Mouse (Mus musculus) CH12.LX (cell line): ENCODE data around the gene 3110082J24Rik. TPM values are rescaled to one million over a fixed set of nuclear protein-coding genes. Genes with fewer than 3 reads are reported as not detected.

Source experiments
- DNase-seq: peaks from one replicate; pipeline ENCODE4 v3.0.0-alpha.2; 2013; ENCODE audit errors: extremely low read depth
- H3K27ac ChIP-seq: 2 replicates; pipeline ENCODE4 v1.5.1; 2012; ENCODE audit warnings: low read depth, mild to moderate bottlenecking, control low read depth, moderate library complexity; ENCODE audit not compliant: insufficient read depth
- H3K27me3 ChIP-seq: replicated peaks from 2 replicates; pipeline ENCODE3; 2012; ENCODE audit warnings: inconsistent platforms
- H3K36me3 ChIP-seq, 2 experiments: replicated peaks in 1 of 2; 2 replicates each; pipeline versions ENCODE3 to v1.6.1; 2012; ENCODE audit warnings: inconsistent platforms in 1 of 2, low read length in 1 of 2, mild to moderate bottlenecking in 1 of 2, mixed read lengths in 1 of 2, moderate library complexity in 1 of 2; ENCODE audit not compliant: control insufficient read depth in 1 of 2, insufficient read depth in 1 of 2
- H3K4me1 ChIP-seq, 2 experiments: 2 replicates each; pipeline ENCODE4 v1.6.1; 2012; ENCODE audit warnings: inconsistent platforms in 1 of 2, moderate library complexity in 1 of 2; ENCODE audit not compliant: insufficient read depth in 2 of 2, control insufficient read depth in 1 of 2
- H3K4me2 ChIP-seq: 2 replicates; pipeline ENCODE4 v1.6.1; 2012; ENCODE audit warnings: low read depth, mild to moderate bottlenecking, control low read depth; ENCODE audit not compliant: poor library complexity, insufficient read depth, severe bottlenecking
- H3K4me3 ChIP-seq, 3 experiments: fragments of 150-350 bp in 1 of 3; sonication (generic) in 1 of 3; replicated peaks in 1 of 3; 2 replicates each; pipeline versions ENCODE3 to v1.5.1; 2011 to 2012; ENCODE audit warnings: low read depth in 2 of 3, low read length in 2 of 3, mild to moderate bottlenecking in 2 of 3, moderate library complexity in 2 of 3, control low read depth in 1 of 3, improper control_type of control experiment in 1 of 3, inconsistent platforms in 1 of 3, mixed read lengths in 1 of 3; ENCODE audit not compliant: poor library complexity in 1 of 3
- H3K79me2 ChIP-seq: replicated peaks from 2 replicates; pipeline ENCODE4 v1.6.1; 2012; ENCODE audit warnings: mild to moderate bottlenecking, moderate library complexity; ENCODE audit not compliant: control insufficient read depth, poor library complexity, insufficient read depth, severe bottlenecking; ENCODE audit errors: extremely low read depth
- H3K9ac ChIP-seq: 2 replicates; pipeline ENCODE4 v1.6.1; 2012; ENCODE audit warnings: low read depth, mild to moderate bottlenecking, control low read depth, moderate library complexity; ENCODE audit not compliant: insufficient read depth
- H3K9me3 ChIP-seq: replicated peaks from 2 replicates; pipeline ENCODE3; 2012; ENCODE audit warnings: low read length, inconsistent platforms, mixed read lengths
- CTCF ChIP-seq, 2 experiments: IDR thresholded peaks in 1 of 2; conservative IDR thresholded peaks in 1 of 2; 2 replicates each; pipeline ENCODE4 v1.5.1; 2011 to 2012; ENCODE audit warnings: low read depth in 2 of 2, low read length in 2 of 2, improper control_type of control experiment in 1 of 2, inconsistent platforms in 1 of 2, mild to moderate bottlenecking in 1 of 2, moderate library complexity in 1 of 2
- EP300 ChIP-seq: IDR thresholded peaks from 2 replicates; pipeline ENCODE4 v1.6.1; 2011; ENCODE audit warnings: low read length, improper control_type of control experiment
- ETS1 ChIP-seq: conservative IDR thresholded peaks from 2 replicates; pipeline ENCODE4 v1.6.1; 2012; ENCODE audit warnings: low read depth, mild to moderate bottlenecking, inconsistent platforms, low read length, improper control_type of control experiment, moderate library complexity
- MAFK ChIP-seq: IDR thresholded peaks from 2 replicates; pipeline ENCODE4 v1.6.1; 2011; ENCODE audit warnings: low read length, improper control_type of control experiment; ENCODE audit not compliant: insufficient replicate concordance
- MYC ChIP-seq: IDR thresholded peaks from 2 replicates; pipeline ENCODE4 v1.6.1; 2011; ENCODE audit warnings: low read depth, mild to moderate bottlenecking, improper control_type of control experiment, low read length
- NELFE ChIP-seq: IDR thresholded peaks from 2 replicates; pipeline ENCODE4 v1.6.1; 2011; ENCODE audit warnings: low read depth, low read length, improper control_type of control experiment
- RAD21 ChIP-seq: IDR thresholded peaks from 2 replicates; pipeline ENCODE4 v1.6.1; 2011; ENCODE audit warnings: low read depth, mild to moderate bottlenecking, low read length, improper control_type of control experiment, moderate library complexity
- SMC3 ChIP-seq: IDR thresholded peaks from 2 replicates; pipeline ENCODE4 v1.6.1; 2011; ENCODE audit warnings: low read depth, low read length, improper control_type of control experiment
- TCF12 ChIP-seq: IDR thresholded peaks from 2 replicates; pipeline ENCODE4 v1.6.1; 2014; ENCODE audit warnings: low read depth, mild to moderate bottlenecking, inconsistent platforms, low read length, improper control_type of control experiment
- ZKSCAN1 ChIP-seq: IDR thresholded peaks from 2 replicates; pipeline ENCODE4 v1.6.1; 2012; ENCODE audit warnings: low read depth, inconsistent platforms, low read length, improper control_type of control experiment, borderline replicate concordance
- ZNF384 ChIP-seq: IDR thresholded peaks from 2 replicates; pipeline ENCODE4 v1.6.1; 2012; ENCODE audit warnings: low read depth, low read length, improper control_type of control experiment, inconsistent platforms
- dilution Hi-C: fragments of 300-500 bp; cut with MboI; formaldehyde crosslinking; loops from 2 replicates; pipeline ENCODE4 v1.14.3; 2020; ENCODE audit warnings: low sequenced_read_pairs; ENCODE audit not compliant: extremely low pct_unique_long_range_greater_than_20kb, extremely low pct_ligation_motif_present
- in situ Hi-C: fragments of 300-500 bp; cut with MboI; formaldehyde crosslinking; loops from 3 replicates; pipeline ENCODE4 v1.14.3; 2019; ENCODE audit warnings: low sequenced_read_pairs, low pct_ligation_motif_present, low pct_unique_long_range_greater_than_20kb, mixed read lengths
- polyA plus RNA-seq: library from polyadenylated mRNA; unstranded; fragments of >175 nt; gene quantifications from 2 replicates; pipeline ENCODE4 v1.2.1, GENCODE M21; 2012; ENCODE audit warnings: low read depth; ENCODE audit not compliant: insufficient read length
- total RNA-seq, 2 experiments: library from RNA; depleted of rRNA; stranded (reverse); fragments of 300-350 nt in 1 of 2; fragments of >200 nt in 1 of 2; gene quantifications; 2 replicates each; pipeline ENCODE4 v1.2.3; 2012 to 2014

The 3110082J24Rik gene
- total and polyA plus RNA-seq, 3 experiments, result not detected

DNA sequence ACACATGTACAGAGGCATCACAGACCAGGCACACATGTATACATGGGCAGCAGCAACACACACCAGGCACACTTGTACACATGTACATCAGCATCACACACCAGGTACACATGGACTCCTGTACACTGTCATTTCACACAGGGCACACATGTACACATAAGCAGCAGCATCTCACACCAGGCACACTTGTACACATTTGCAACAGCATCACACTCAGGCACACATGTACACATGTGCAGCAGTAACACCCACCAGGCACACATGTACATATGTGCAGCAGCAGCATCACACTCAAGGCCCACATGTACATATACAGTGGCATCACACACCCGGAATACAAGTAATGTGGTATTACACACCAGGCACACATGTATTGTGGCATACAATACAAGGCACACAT, 7.6 kb downstream of the 3110082J24Rik start:
- TF ChIP-seq ZKSCAN1, result no peak
- no peak for TF ChIP-seq ZNF384
- TF ChIP-seq NELFE, result no peak
- no peak for TF ChIP-seq MAFK
- no peak for TF ChIP-seq ETS1
- no peak for TF ChIP-seq EP300
- no peak for TF ChIP-seq TCF12
- H3K4me1 ChIP-seq, result peaks cover 3 to 7% of the 10 kb centered on the region in 2 experiments; a peak in 2 of 4 replicates
- H3K36me3 ChIP-seq, result peaks cover 5 to 26% of the 10 kb centered on the region in 2 experiments
- DNase-seq, result no peak
- dilution Hi-C loops (no loop called here), in situ Hi-C loops (loop anchor here (25.0 kb wide), 2 partner anchors 286 to 686 kb away; no protein-coding TSS in a partner anchor)
- H3K4me2 ChIP-seq, result no peak overlapping the region
- H3K27ac ChIP-seq, result no peak overlapping the region
- no peak overlapping the region for H3K4me3 ChIP-seq
- H3K9me3 ChIP-seq, result peaks cover 33% of the 10 kb centered on the region
- no peaks in the 10 kb centered on the region for H3K27me3 ChIP-seq
- H3K9ac ChIP-seq, result no peak overlapping the region
- H3K79me2 ChIP-seq, result no peaks in the 10 kb centered on the region

GRCm38 (mm10) chr5:30095731-30096130, 10.2 kb downstream of the 3110082J24Rik start:
- TF ChIP-seq CTCF (conservative IDR thresholded peaks at IDR 0.05 in 1 of 2, IDR thresholded peaks at IDR 0.05 in 1 of 2; ENCODE audit: low read depth in 2 of 2, low read length in 2 of 2), result no peak
- no peak for TF ChIP-seq ZKSCAN1
- TF ChIP-seq SMC3, result no peak
- dilution Hi-C loops (no loop called here), in situ Hi-C loops (loop anchor here (25.0 kb wide), 2 partner anchors 283 to 683 kb away; no protein-coding TSS in a partner anchor)
- peaks cover 20% of the 10 kb centered on the region for H3K9me3 ChIP-seq
- peaks cover 2 to 7% of the 10 kb centered on the region in 2 experiments; a peak in 3 of 4 replicates for H3K4me1 ChIP-seq
- no peak overlapping the region for H3K4me3 ChIP-seq
- no peak overlapping the region for H3K9ac ChIP-seq
- no peak overlapping the region for H3K4me2 ChIP-seq
- no peaks in the 10 kb centered on the region for H3K27me3 ChIP-seq
- DNase-seq, result no peak
- no peak overlapping the region for H3K27ac ChIP-seq
- H3K79me2 ChIP-seq, result no peaks in the 10 kb centered on the region
- peaks cover 5 to 26% of the 10 kb centered on the region in 2 experiments for H3K36me3 ChIP-seq

GRCm38 (mm10) chr5:30094399-30094798, 11.5 kb downstream of the 3110082J24Rik start:
- H3K4me3 ChIP-seq, result no peak overlapping the region
- no peak overlapping the region for H3K9ac ChIP-seq
- peaks cover 9% of the 10 kb centered on the region for H3K9me3 ChIP-seq
- in situ Hi-C loops (loop anchor here (25.0 kb wide), 2 partner anchors 282 to 682 kb away; no protein-coding TSS in a partner anchor), dilution Hi-C loops (no loop called here)
- peaks cover 5 to 23% of the 10 kb centered on the region in 2 experiments for H3K36me3 ChIP-seq
- DNase-seq, result no peak
- peaks cover 2 to 7% of the 10 kb centered on the region in 2 experiments; a peak in 3 of 4 replicates for H3K4me1 ChIP-seq
- no peak overlapping the region for H3K4me2 ChIP-seq
- no peaks in the 10 kb centered on the region for H3K79me2 ChIP-seq
- no peak for TF ChIP-seq MYC
- peak in 1 of 2 experiments; percentile 34; a peak in 2 of 4 replicates for TF ChIP-seq CTCF (conservative IDR thresholded peaks at IDR 0.05 in 1 of 2, IDR thresholded peaks at IDR 0.05 in 1 of 2; ENCODE audit: low read depth in 2 of 2, low read length in 2 of 2)
- TF ChIP-seq ZNF384, result no peak
- peak; percentile 42 for TF ChIP-seq RAD21
- no peaks in the 10 kb centered on the region for H3K27me3 ChIP-seq
- no peak overlapping the region for H3K27ac ChIP-seq
